Mouse (Mus musculus): ENCODE data around the gene Apaf1.

Gene Apaf1

GRCm38 (mm10) chr10:91081959-91082507 is 537 bp downstream of the Apaf1 start:
- no peak for DNase-seq (ENCODE audit: inconsistent ontology term)

GRCm38 (mm10) chr10:91080540-91080939 is 2.0 kb downstream of the Apaf1 start:
- peak; percentile 5 for DNase-seq (ENCODE audit: inconsistent ontology term)

GRCm38 (mm10) chr10:91076667-91077066 is 5.9 kb downstream of the Apaf1 start:
- DNase-seq (ENCODE audit: inconsistent ontology term) = peak; percentile 10

DNA sequence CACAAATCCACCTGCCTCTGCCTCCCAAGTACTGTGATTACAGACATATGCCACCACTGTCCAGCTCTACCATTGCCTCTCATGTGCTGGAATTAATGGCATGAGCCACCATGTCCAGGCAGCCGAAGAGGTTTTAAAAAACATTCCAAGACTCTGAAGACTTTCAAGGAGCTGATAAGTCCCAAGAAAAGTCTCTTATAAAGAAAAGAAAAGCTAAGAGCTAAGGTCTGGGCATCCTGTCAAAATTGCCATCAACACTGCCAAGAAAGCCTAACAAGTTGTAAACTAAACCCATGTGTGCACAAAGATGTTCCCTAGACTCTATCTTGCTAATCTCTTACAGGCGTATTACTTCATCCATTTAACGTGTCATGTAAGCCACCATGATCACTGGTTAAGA is 9.2 kb downstream of the Apaf1 start:
- DNase-seq (ENCODE audit: inconsistent ontology term) = no peak

- DNase-seq (ENCODE audit: inconsistent ontology term) = no peak
Observed at GRCm38 (mm10) chr10:91071768-91072167, 10.8 kb downstream of the Apaf1 start.

DNA sequence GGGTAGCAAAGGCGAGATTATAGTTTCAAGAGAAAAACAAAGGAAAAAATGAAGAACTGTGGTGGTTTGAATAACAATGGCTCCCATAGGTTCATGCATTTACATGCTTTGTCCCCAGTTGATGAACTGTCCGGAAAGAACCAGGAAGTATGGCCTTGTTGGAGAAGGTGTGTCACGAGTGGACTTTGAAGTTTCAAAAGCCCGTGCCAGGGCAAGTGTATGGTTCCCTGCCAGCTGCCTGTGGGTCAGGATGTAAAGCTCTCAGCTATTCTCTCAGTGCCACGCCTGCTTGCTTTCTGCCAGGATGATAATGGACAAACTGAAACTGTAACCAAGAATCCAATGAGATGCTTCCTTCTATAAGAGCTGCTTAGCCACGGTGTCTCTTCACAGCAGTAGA is 20.2 kb downstream of the Apaf1 start:
- DNase-seq (ENCODE audit: inconsistent ontology term) = no peak

- peak; percentile 25 for DNase-seq (ENCODE audit: inconsistent ontology term)
Observed at GRCm38 (mm10) chr10:91060742-91061141, 21.8 kb downstream of the Apaf1 start.

DNA sequence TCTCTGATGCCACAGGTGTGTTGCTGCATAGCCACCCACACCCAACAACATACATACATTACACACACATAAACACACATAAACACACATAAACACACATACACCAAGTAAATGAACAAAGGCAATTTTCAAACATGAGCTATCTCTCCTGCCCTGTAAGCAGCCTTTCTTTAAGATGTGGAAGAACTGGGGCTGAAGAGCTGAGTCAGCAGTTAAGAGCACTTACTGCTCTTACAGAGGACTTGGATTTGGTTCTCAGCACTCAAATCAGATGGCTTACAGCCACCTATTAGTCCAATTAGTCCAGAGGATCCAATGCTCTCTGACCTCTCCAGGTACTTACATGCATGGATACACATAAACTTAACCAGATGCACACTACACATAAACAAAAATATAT is 29.8 kb downstream of the Apaf1 start:
- no peak for DNase-seq (ENCODE audit: inconsistent ontology term)

- DNase-seq (ENCODE audit: inconsistent ontology term) = no peak
Observed at GRCm38 (mm10) chr10:91051156-91051555, 31.4 kb downstream of the Apaf1 start.

- peak; percentile 30 for DNase-seq (ENCODE audit: inconsistent ontology term)
Observed at GRCm38 (mm10) chr10:91049696-91050095, 32.9 kb downstream of the Apaf1 start.

- peak; percentile 15 for DNase-seq (ENCODE audit: inconsistent ontology term)
Observed at GRCm38 (mm10) chr10:91033942-91034341, 48.6 kb downstream of the Apaf1 start.

DNA sequence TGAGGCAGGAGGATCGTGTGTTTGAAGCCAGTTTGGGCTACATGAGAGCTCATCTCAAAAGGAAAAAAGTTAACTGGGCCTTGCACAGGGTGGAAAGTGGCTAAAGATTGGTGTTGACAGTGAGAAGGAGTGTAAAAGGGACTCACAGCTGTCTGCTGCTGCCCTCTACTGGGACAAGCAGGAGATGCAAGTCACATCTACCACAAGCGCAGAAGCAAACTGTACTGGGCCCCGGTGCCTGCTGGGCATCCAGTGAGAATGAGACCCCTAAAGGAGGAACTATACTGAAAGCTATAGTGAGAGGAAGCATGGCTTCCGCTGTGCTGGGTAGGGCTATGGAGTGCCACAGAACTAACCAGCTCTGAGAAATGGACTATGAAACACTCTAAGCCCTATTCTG is 50.2 kb downstream of the Apaf1 start:
- peak; percentile 12 for DNase-seq (ENCODE audit: inconsistent ontology term)

DNA sequence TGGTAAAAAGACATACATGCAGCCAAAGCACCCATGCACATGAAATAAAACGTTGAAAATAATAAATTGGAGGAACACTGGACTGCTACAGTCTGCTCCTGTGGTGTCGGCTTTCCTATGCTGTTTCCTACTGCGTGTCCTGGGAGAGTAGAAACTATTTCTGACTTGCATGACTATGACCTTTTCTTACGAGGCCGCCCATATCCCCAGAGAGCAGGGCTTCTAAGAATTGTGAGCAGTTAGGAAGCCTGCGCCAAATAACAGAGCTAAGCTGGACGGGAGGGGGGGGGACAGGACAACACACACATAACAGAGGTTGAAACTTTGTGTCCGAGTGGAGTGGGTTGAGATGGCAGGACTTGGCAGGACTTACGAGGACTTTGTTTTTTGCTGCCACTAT is 51.4 kb downstream of the Apaf1 start:
- DNase-seq (ENCODE audit: inconsistent ontology term) = no peak

- peak; percentile 4 for DNase-seq (ENCODE audit: inconsistent ontology term)
Observed at GRCm38 (mm10) chr10:91029002-91029539, 53.5 kb downstream of the Apaf1 start.

DNA sequence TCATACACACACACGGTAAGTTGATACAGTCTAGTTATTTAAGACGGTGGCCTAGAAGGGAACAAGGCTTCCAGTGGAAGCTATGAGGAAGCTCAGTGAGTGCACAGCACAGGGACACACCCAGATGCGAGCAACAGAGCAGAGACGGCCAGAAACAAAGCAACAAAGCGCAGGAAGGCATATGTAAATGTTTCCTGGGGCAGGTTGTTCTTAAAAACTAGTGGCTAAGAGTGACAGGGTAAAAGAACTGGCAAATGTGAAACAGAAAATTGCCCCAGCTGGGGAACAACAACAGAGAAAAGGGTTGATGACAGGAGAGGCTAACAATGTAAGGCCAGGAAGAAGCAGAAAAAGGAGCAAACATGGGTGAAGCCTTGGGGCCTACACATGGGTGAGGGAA is 54.6 kb downstream of the Apaf1 start:
- DNase-seq (ENCODE audit: inconsistent ontology term) = no peak

GRCm38 (mm10) chr10:91027468-91027867 is 55.1 kb downstream of the Apaf1 start:
- DNase-seq (ENCODE audit: inconsistent ontology term) = no peak

GRCm38 (mm10) chr10:91005858-91006538 is 76.6 kb downstream of the Apaf1 start:
- DNase-seq (ENCODE audit: inconsistent ontology term) = no peak

DNA sequence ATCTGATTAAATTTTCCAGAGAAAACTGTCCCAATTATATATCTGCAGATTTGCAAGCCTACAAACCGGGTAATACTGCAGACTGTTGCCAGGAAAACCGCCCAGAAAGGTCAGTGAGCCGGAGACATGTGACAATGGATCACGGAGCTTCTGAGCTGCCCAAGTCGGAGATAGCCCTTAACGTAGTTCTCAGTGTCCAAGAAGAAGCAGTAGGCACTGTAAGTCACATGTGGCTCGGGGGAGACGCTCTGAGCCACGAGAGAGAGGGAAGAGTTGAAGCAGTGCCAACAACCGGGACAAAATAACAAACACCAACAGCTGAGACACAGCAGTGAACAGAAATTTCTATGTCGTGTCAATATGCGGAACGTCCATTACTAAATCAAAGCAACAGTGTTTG is 81.1 kb downstream of the Apaf1 start:
- peak; percentile 19 for DNase-seq (ENCODE audit: inconsistent ontology term)

GRCm38 (mm10) chr10:90999899-91000298 is 82.7 kb downstream of the Apaf1 start:
- DNase-seq (ENCODE audit: inconsistent ontology term) = no peak

GRCm38 (mm10) chr10:90993869-90994268 is 88.7 kb downstream of the Apaf1 start:
- DNase-seq (ENCODE audit: inconsistent ontology term) = no peak

- DNase-seq (ENCODE audit: inconsistent ontology term) = no peak
Observed at GRCm38 (mm10) chr10:90992237-90992636, 90.3 kb downstream of the Apaf1 start.

DNA sequence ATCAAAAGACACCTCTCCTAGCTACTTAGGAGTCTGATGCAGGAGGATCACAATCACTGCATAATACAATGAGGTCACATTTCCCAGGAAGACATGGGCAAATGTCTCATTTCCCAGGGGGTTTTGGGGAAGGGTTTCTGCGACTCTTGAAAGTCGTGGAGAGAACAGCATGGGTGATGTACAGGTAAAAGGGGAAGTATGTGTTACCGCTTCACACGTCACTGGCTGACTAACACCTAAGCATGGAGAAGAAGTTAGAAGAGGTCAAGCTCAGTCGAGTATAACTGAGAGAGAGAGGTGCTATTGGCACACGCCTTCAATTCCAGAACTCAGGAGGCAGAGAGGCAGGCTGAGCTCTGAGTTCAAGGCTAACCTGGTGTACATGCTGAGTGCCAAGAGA is 92.2 kb downstream of the Apaf1 start:
- no peak for DNase-seq (ENCODE audit: inconsistent ontology term)

DNA sequence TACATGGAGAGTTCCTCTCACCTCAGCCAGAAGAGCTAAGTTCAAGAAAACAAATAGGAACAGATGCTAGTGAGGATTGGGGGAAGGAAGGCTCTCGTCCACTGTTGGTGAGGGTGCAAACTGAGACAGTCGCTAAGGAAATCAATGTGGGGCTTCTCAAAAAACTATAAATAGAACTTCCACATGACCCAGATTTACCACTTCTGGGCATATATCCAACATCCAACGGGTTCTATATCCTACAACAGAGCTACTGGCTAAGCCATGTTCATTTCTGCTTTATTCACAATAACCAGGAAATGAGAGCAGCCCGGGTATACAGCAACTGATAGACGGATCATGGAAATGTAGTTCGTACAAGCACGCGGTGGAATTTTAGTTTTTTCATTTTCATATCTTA is 99.5 kb downstream of the Apaf1 start:
- DNase-seq (ENCODE audit: inconsistent ontology term) = no peak

DNA sequence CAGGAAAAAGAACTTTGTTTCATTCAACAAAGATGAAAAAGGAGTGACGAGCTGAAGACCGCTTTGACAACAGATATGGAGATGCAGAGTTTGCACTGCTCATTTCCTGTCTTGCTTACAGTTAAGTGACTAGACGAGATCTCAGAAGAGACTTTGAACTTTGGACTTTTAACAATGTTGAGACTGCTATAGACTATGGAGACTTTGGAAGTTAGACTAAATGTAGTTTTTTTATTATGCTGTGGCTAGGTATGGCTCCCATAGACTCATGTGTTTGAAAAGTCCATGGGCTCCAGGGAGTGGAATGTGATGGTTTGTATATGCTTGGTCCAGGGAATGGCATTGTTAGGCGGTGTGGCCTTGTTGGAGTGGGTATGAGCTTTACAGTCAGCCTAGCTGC is 100.8 kb downstream of the Apaf1 start:
- DNase-seq (ENCODE audit: inconsistent ontology term) = no peak
